Mouse (Mus musculus): ENCODE data around the gene Ogfod1. TPM values are rescaled to one million over a fixed set of nuclear protein-coding genes. Genes with fewer than 3 reads are reported as not detected.
A peak's percentile ranks its signal among the peaks of the same experiment; 100 is the strongest.

Ogfod1 gene
- polyA plus RNA-seq, 1 experiment: 2.8 TPM

- Histone ChIP-seq H3K4me3 (replicated peaks) (no peak overlapping the region), H3K27me3 (replicated peaks) (no peaks in the 10 kb centered on the region), H3K9me3 (no peaks in the 10 kb centered on the region), H3K36me3 (replicated peaks; ENCODE audit: low read length) (peaks cover 65% of the 10 kb centered on the region), H3K4me1 (peaks cover 7% of the 10 kb centered on the region)
- TF ChIP-seq FLI1 (IDR thresholded peaks at IDR 0.05; ENCODE audit: low read length) (no peak), GATA1 (IDR thresholded peaks at IDR 0.05; ENCODE audit: borderline replicate concordance, low read length) (no peak)
Measured at GRCm38 (mm10) chr8:94066121-94066863, 29.3 kb downstream of the Ogfod1 start.

- Histone ChIP-seq H3K4me1 (peaks cover 7% of the 10 kb centered on the region), H3K36me3 (replicated peaks; ENCODE audit: low read length) (peaks cover 40% of the 10 kb centered on the region), H3K4me3 (replicated peaks) (no peak overlapping the region), H3K27me3 (replicated peaks) (no peaks in the 10 kb centered on the region), H3K9me3 (no peaks in the 10 kb centered on the region)
- TF ChIP-seq FLI1 (IDR thresholded peaks at IDR 0.05; ENCODE audit: low read length) (no peak), GATA1 (IDR thresholded peaks at IDR 0.05; ENCODE audit: borderline replicate concordance, low read length) (no peak)
Measured at GRCm38 (mm10) chr8:94068793-94069192, 31.8 kb downstream of the Ogfod1 start.

GRCm38 (mm10) chr8:94076461-94077192 lies 39.6 kb downstream of the Ogfod1 start:
- Histone ChIP-seq H3K4me3 (replicated peaks) (peak overlapping the region; percentile 72), H3K4me1 (peaks cover 11% of the 10 kb centered on the region), H3K36me3 (replicated peaks; ENCODE audit: low read length) (no peaks in the 10 kb centered on the region), H3K27me3 (replicated peaks) (peaks cover 7% of the 10 kb centered on the region), H3K9me3 (no peaks in the 10 kb centered on the region)
- TF ChIP-seq GATA1 (IDR thresholded peaks at IDR 0.05; ENCODE audit: borderline replicate concordance, low read length) (no peak), FLI1 (IDR thresholded peaks at IDR 0.05; ENCODE audit: low read length) (no peak)

GRCm38 (mm10) chr8:94087964-94088363 lies 51.0 kb downstream of the Ogfod1 start:
- Histone ChIP-seq H3K36me3 (replicated peaks; ENCODE audit: low read length) (no peaks in the 10 kb centered on the region), H3K4me3 (replicated peaks) (no peak overlapping the region), H3K4me1 (peaks cover 12% of the 10 kb centered on the region), H3K27me3 (replicated peaks) (peaks cover 4% of the 10 kb centered on the region), H3K9me3 (no peaks in the 10 kb centered on the region)
- TF ChIP-seq GATA1 (IDR thresholded peaks at IDR 0.05; ENCODE audit: borderline replicate concordance, low read length): no peak
- TF ChIP-seq FLI1 (IDR thresholded peaks at IDR 0.05; ENCODE audit: low read length): no peak

GRCm38 (mm10) chr8:94089715-94090114 lies 52.7 kb downstream of the Ogfod1 start:
- Histone ChIP-seq H3K4me3 (replicated peaks) (no peak overlapping the region), H3K36me3 (replicated peaks; ENCODE audit: low read length) (no peaks in the 10 kb centered on the region), H3K9me3 (no peaks in the 10 kb centered on the region), H3K4me1 (peaks cover under 1% of the 10 kb centered on the region), H3K27me3 (replicated peaks) (peaks cover 4% of the 10 kb centered on the region)
- TF ChIP-seq FLI1 (IDR thresholded peaks at IDR 0.05; ENCODE audit: low read length): no peak
- no peak for TF ChIP-seq GATA1 (IDR thresholded peaks at IDR 0.05; ENCODE audit: borderline replicate concordance, low read length)

- Histone ChIP-seq H3K4me3 (replicated peaks) (no peak overlapping the region), H3K36me3 (replicated peaks; ENCODE audit: low read length) (no peaks in the 10 kb centered on the region), H3K27me3 (replicated peaks) (peaks cover 3% of the 10 kb centered on the region), H3K9me3 (no peaks in the 10 kb centered on the region), H3K4me1 (peaks cover 9% of the 10 kb centered on the region)
- TF ChIP-seq FLI1 (IDR thresholded peaks at IDR 0.05; ENCODE audit: low read length) (no peak), GATA1 (IDR thresholded peaks at IDR 0.05; ENCODE audit: borderline replicate concordance, low read length) (no peak)
Measured at GRCm38 (mm10) chr8:94092848-94093247, 55.9 kb downstream of the Ogfod1 start.

- Histone ChIP-seq H3K4me1 (peaks cover 18% of the 10 kb centered on the region), H3K4me3 (replicated peaks) (no peak overlapping the region), H3K27me3 (replicated peaks) (no peaks in the 10 kb centered on the region), H3K9me3 (no peaks in the 10 kb centered on the region), H3K36me3 (replicated peaks; ENCODE audit: low read length) (no peaks in the 10 kb centered on the region)
- TF ChIP-seq GATA1 (IDR thresholded peaks at IDR 0.05; ENCODE audit: borderline replicate concordance, low read length): no peak
- no peak for TF ChIP-seq FLI1 (IDR thresholded peaks at IDR 0.05; ENCODE audit: low read length)
Measured at GRCm38 (mm10) chr8:94094281-94094680, 57.3 kb downstream of the Ogfod1 start.

GRCm38 (mm10) chr8:94098081-94098974 lies 61.3 kb downstream of the Ogfod1 start, which contains the start of gene Bbs2:
Gene Bbs2, minus strand, starts transcription at chr8:94098928.
- Histone ChIP-seq H3K4me3 (replicated peaks) (peak within 1 kb of the TSS; percentile 95), H3K27me3 (replicated peaks) (peaks cover 21% of the 10 kb centered on the region)

GRCm38 (mm10) chr8:94098996-94099395 lies 62.0 kb downstream of the Ogfod1 start:
- TF ChIP-seq FLI1 (IDR thresholded peaks at IDR 0.05; ENCODE audit: low read length): no peak
- TF ChIP-seq GATA1 (IDR thresholded peaks at IDR 0.05; ENCODE audit: borderline replicate concordance, low read length): no peak
- H3K9me3 ChIP-seq: peaks cover 3% of the 10 kb centered on the region; the same call in 1 of the 2 replicates
- H3K27me3 ChIP-seq (replicated peaks): peaks cover 24% of the 10 kb centered on the region
- H3K4me3 ChIP-seq (replicated peaks): peak overlapping the region; percentile 95
- no peaks in the 10 kb centered on the region for H3K36me3 ChIP-seq (replicated peaks; ENCODE audit: low read length)
- peaks cover 18% of the 10 kb centered on the region for H3K4me1 ChIP-seq

More at GRCm38 (mm10) chr8:94098081-94098974, 61.3 kb downstream of the Ogfod1 start, which contains the start of gene Bbs2:
- Histone ChIP-seq H3K36me3 (replicated peaks; ENCODE audit: low read length) (no peaks in the 10 kb centered on the region), H3K4me1 (peaks cover 18% of the 10 kb centered on the region), H3K9me3 (no peaks in the 10 kb centered on the region)
- TF ChIP-seq GATA1 (IDR thresholded peaks at IDR 0.05; ENCODE audit: borderline replicate concordance, low read length): no peak
- TF ChIP-seq FLI1 (IDR thresholded peaks at IDR 0.05; ENCODE audit: low read length): no peak
